ENCODE assay signal across 8 mouse cellular contexts in the genomic region with DNA sequence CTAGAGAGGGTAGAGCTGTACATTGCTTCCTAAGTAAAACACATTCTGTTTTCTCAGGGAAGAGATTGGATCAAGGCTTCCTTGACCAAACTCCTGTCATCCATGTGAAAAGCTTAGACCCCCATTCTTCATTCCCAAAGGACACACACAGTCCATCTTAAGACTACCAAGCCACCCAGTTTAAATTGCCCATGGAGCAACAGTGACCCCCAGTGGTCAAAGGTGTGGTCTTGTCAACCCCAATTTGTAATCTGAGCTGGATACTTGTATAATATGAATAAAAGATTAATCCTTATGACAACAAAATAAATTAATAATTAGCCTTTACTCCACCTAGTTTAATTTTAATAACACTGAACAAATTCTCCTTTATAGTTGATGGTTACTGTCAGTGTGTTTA. TPM values are rescaled to one million over a fixed set of nuclear protein-coding genes. Genes with fewer than 3 reads are reported as not detected.
A peak's percentile ranks its signal among the peaks of the same experiment; 100 is the strongest.
DNase-seq lines count a peak whose midpoint lies in the region; ATAC-seq and TF ChIP-seq lines count a peak whose summit lies in the region.

No protein-coding gene starts in this region.

- TF ChIP-seq EP300 in liver, embryonic 14.5 days (IDR thresholded peaks at IDR 0.05; ENCODE audit: low read depth): no peak

- H3K27ac ChIP-seq in hindbrain, embryonic 11.5 days (ENCODE audit: low read depth, low read length): no peak overlapping the region
- no peak overlapping the region for H3K27ac ChIP-seq in hindbrain, embryonic 13.5 days
- no peak overlapping the region for H3K27ac ChIP-seq in kidney, embryonic 14.5 days (ENCODE audit: low read depth, low read length)
- no peak overlapping the region for H3K27ac ChIP-seq in liver, embryonic 14.5 days

- no peaks in the 10 kb centered on the region for H3K4me1 ChIP-seq in hindbrain, embryonic 11.5 days (replicated peaks; ENCODE audit: control insufficient read depth, insufficient read depth, low read length)
- no peaks in the 10 kb centered on the region for H3K4me1 ChIP-seq in hindbrain, embryonic 13.5 days (replicated peaks)
- no peaks in the 10 kb centered on the region for H3K4me1 ChIP-seq in kidney, embryonic 14.5 days (ENCODE audit: control insufficient read depth, insufficient read depth, low read length)
- H3K4me1 ChIP-seq in liver, embryonic 14.5 days (replicated peaks; ENCODE audit: control insufficient read depth in 2 of 2, insufficient read depth in 2 of 2, low read length in 1 of 2): no peaks in the 10 kb centered on the region

- no peaks in the 10 kb centered on the region for H3K9me3 ChIP-seq in hindbrain, embryonic 11.5 days (ENCODE audit: control insufficient read depth, low read length)
- no peaks in the 10 kb centered on the region for H3K9me3 ChIP-seq in hindbrain, embryonic 13.5 days
- no peaks in the 10 kb centered on the region for H3K9me3 ChIP-seq in kidney, embryonic 14.5 days (ENCODE audit: control insufficient read depth, low read length)
- no peaks in the 10 kb centered on the region for H3K9me3 ChIP-seq in liver, embryonic 14.5 days (ENCODE audit: control insufficient read depth, low read length)

- no peaks in the 10 kb centered on the region for H3K27me3 ChIP-seq in hindbrain, embryonic 11.5 days (ENCODE audit: control insufficient read depth, insufficient read depth, low read length)
- H3K27me3 ChIP-seq in hindbrain, embryonic 13.5 days: no peaks in the 10 kb centered on the region
- H3K27me3 ChIP-seq in kidney, embryonic 14.5 days (ENCODE audit: control insufficient read depth, insufficient read depth, low read length): no peaks in the 10 kb centered on the region
- H3K27me3 ChIP-seq in liver, embryonic 14.5 days (ENCODE audit: control insufficient read depth, insufficient read depth, low read length): no peaks in the 10 kb centered on the region

- TF ChIP-seq CTCF in liver, embryonic 14.5 days (IDR thresholded peaks at IDR 0.05; ENCODE audit: low read depth): peak; percentile 55

- peak; percentile 74 for DNase-seq in hindbrain, embryonic 11.5 days (ENCODE audit: low spot score)
- DNase-seq in MN1 (ENCODE audit: low spot score): peak; percentile 32
- peak; percentile 24 to 35 for DNase-seq in cerebellum, postnatal 36 days
- peak in 1 of 3 experiments; percentile 3 for DNase-seq in liver, embryonic 14.5 days (ENCODE audit: low read depth in 3 of 3, low spot score in 3 of 3)
- DNase-seq in urinary bladder, adult 2 months (ENCODE audit: low spot score): peak; percentile 38

- ATAC-seq in hindbrain, embryonic 11.5 days (ENCODE audit: low FRiP score): no peak
- ATAC-seq in hindbrain, embryonic 13.5 days (ENCODE audit: low FRiP score): no peak
- 0 out of 2 replicates have a peak, but pooled peaks have one; percentile 55 for ATAC-seq in kidney, embryonic 14.5 days (ENCODE audit: low FRiP score, low TSS enrichment)
- ATAC-seq in liver, embryonic 14.5 days (ENCODE audit: insufficient read depth): no peak
- ATAC-seq in erythroblast, adult 5-6 weeks (replicated peaks; ENCODE audit: low FRiP score, poor library complexity, severe bottlenecking): no peak

- H3K4me2 ChIP-seq in hindbrain, embryonic 11.5 days (replicated peaks; ENCODE audit: low read depth, low read length): no peak overlapping the region
- no peak overlapping the region for H3K4me2 ChIP-seq in hindbrain, embryonic 13.5 days
- no peak overlapping the region for H3K4me2 ChIP-seq in kidney, embryonic 14.5 days (replicated peaks; ENCODE audit: low read depth, low read length)
- H3K4me2 ChIP-seq in liver, embryonic 14.5 days (ENCODE audit: low read depth): no peak overlapping the region

- no peak overlapping the region for H3K4me3 ChIP-seq in hindbrain, embryonic 11.5 days (ENCODE audit: low read depth, low read length)
- no peak overlapping the region for H3K4me3 ChIP-seq in hindbrain, embryonic 13.5 days
- no peak overlapping the region for H3K4me3 ChIP-seq in kidney, embryonic 14.5 days (ENCODE audit: low read length)
- no peak overlapping the region for H3K4me3 ChIP-seq in liver, embryonic 14.5 days (ENCODE audit: insufficient read depth in 1 of 2, low read depth in 2 of 2, low read length in 2 of 2)

- no peak overlapping the region for H3K9ac ChIP-seq in hindbrain, embryonic 11.5 days (ENCODE audit: low read depth, low read length)
- H3K9ac ChIP-seq in hindbrain, embryonic 13.5 days: no peak overlapping the region
- H3K9ac ChIP-seq in kidney, embryonic 14.5 days (ENCODE audit: low read depth, low read length): no peak overlapping the region
- no peak overlapping the region for H3K9ac ChIP-seq in liver, embryonic 14.5 days (replicated peaks)

- H3K36me3 ChIP-seq in hindbrain, embryonic 11.5 days (ENCODE audit: control insufficient read depth, insufficient read depth, low read length): no peaks in the 10 kb centered on the region
- H3K36me3 ChIP-seq in hindbrain, embryonic 13.5 days: no peaks in the 10 kb centered on the region
- H3K36me3 ChIP-seq in kidney, embryonic 14.5 days (ENCODE audit: control insufficient read depth, insufficient read depth, low read length): no peaks in the 10 kb centered on the region
- no peaks in the 10 kb centered on the region for H3K36me3 ChIP-seq in liver, embryonic 14.5 days (replicated peaks; ENCODE audit: control insufficient read depth, insufficient read depth, low read depth)

RNA-seq across cellular contexts. Expression of a gene that starts 24.7 kb away (rescaled TPM):
- 1.3 and 2.1 TPM in 2 replicates for polyA plus RNA-seq in hindbrain, embryonic 11.5 days (2014; fragmentation: Nextera tagmentation; extraction: Ambion mirVana)
- 1.1 and 1.6 TPM in 2 replicates for polyA plus RNA-seq in hindbrain, embryonic 13.5 days (2015; fragmentation: Nextera tagmentation; extraction: Ambion mirVana)
- polyA plus RNA-seq in kidney, embryonic 14.5 days (2014; fragmentation: Nextera tagmentation; extraction: Ambion mirVana): 5.6 and 12.9 TPM in 2 replicates
- polyA plus RNA-seq in liver, embryonic 14.5 days (2012; rRNA removed): 0.04 TPM in 2 replicates
- 0.08 TPM in 1 of 2 replicates, not detected in the other for polyA plus RNA-seq in liver, embryonic 14.5 days (2014; fragmentation: Nextera tagmentation; extraction: Ambion mirVana)
- polyA plus RNA-seq in urinary bladder, adult 2 months (2012; rRNA removed): 51.1 and 66.0 TPM in 2 replicates
- not detected in 2 replicates for total RNA-seq in erythroblast, adult 5-6 weeks (2015; ENCODE audit: low replicate concordance)
- total RNA-seq in erythroblast, adult 5-6 weeks (2017; ENCODE audit: low replicate concordance): 0.14 TPM in 1 of 2 replicates, not detected in the other
